Mouse (Mus musculus): ENCODE results near the gene Asb6. TPM values are rescaled to one million over a fixed set of nuclear protein-coding genes. Genes with fewer than 3 reads are reported as not detected.

Gene Asb6
- polyA plus RNA-seq, 1 experiment = 97.6 TPM

- 80% methylated on average over 8 of the region's 8 CpGs for WGBS
- no peak for TF ChIP-seq CTCF (IDR thresholded peaks at IDR 0.05; ENCODE audit: borderline replicate concordance, control insufficient read depth, extremely low read depth, insufficient read depth, low read length, poor library complexity)
- no peak for TF ChIP-seq POLR2A (IDR thresholded peaks at IDR 0.05; ENCODE audit: control insufficient read depth, extremely low read depth, insufficient read depth, low read length, poor library complexity)
- DNase-seq = no peak
- Histone ChIP-seq H3K27me3 (ENCODE audit: control insufficient read depth, insufficient read depth, low read length) (no peaks in the 10 kb centered on the region; the same call in 1 of the 2 replicates), H3K36me3 (ENCODE audit: control insufficient read depth, insufficient read depth, low read length) (no peaks in the 10 kb centered on the region), H3K4me1 (replicated peaks; ENCODE audit: control insufficient read depth, insufficient read depth, low read length) (no peaks in the 10 kb centered on the region), H3K4me3 (ENCODE audit: control insufficient read depth, insufficient read depth, low read length) (no peak overlapping the region), H3K27ac (ENCODE audit: control insufficient read depth, insufficient read depth, low read length) (no peak overlapping the region)
Measured at GRCm38 (mm10) chr2:30870863-30871262, 40.7 kb upstream of the Asb6 start.

GRCm38 (mm10) chr2:30865426-30865825, 35.3 kb upstream of the Asb6 start:
- no peak for DNase-seq
- Histone ChIP-seq H3K27ac (ENCODE audit: control insufficient read depth, insufficient read depth, low read length) (no peak overlapping the region), H3K4me3 (ENCODE audit: control insufficient read depth, insufficient read depth, low read length) (no peak overlapping the region), H3K27me3 (ENCODE audit: control insufficient read depth, insufficient read depth, low read length) (peaks cover 4% of the 10 kb centered on the region; the same call in 1 of the 2 replicates), H3K4me1 (replicated peaks; ENCODE audit: control insufficient read depth, insufficient read depth, low read length) (no peaks in the 10 kb centered on the region), H3K36me3 (ENCODE audit: control insufficient read depth, insufficient read depth, low read length) (no peaks in the 10 kb centered on the region)
- TF ChIP-seq POLR2A (IDR thresholded peaks at IDR 0.05; ENCODE audit: control insufficient read depth, extremely low read depth, insufficient read depth, low read length, poor library complexity) (no peak), CTCF (IDR thresholded peaks at IDR 0.05; ENCODE audit: borderline replicate concordance, control insufficient read depth, extremely low read depth, insufficient read depth, low read length, poor library complexity) (no peak)
- 74% methylated on average over 3 of the region's 3 CpGs for WGBS

GRCm38 (mm10) chr2:30864968-30865381, 34.8 kb upstream of the Asb6 start:
- H3K27me3 ChIP-seq (ENCODE audit: control insufficient read depth, insufficient read depth, low read length) = peaks cover 4% of the 10 kb centered on the region; the same call in 1 of the 2 replicates
- TF ChIP-seq CTCF (IDR thresholded peaks at IDR 0.05; ENCODE audit: borderline replicate concordance, control insufficient read depth, extremely low read depth, insufficient read depth, low read length, poor library complexity) (no peak), POLR2A (IDR thresholded peaks at IDR 0.05; ENCODE audit: control insufficient read depth, extremely low read depth, insufficient read depth, low read length, poor library complexity) (no peak)
- 6% methylated on average over 35 of the region's 35 CpGs for WGBS
- H3K27ac ChIP-seq (ENCODE audit: control insufficient read depth, insufficient read depth, low read length) = no peak overlapping the region
- H3K36me3 ChIP-seq (ENCODE audit: control insufficient read depth, insufficient read depth, low read length) = no peaks in the 10 kb centered on the region
- DNase-seq = no peak
- no peaks in the 10 kb centered on the region for H3K4me1 ChIP-seq (replicated peaks; ENCODE audit: control insufficient read depth, insufficient read depth, low read length)
- no peak overlapping the region for H3K4me3 ChIP-seq (ENCODE audit: control insufficient read depth, insufficient read depth, low read length)

- Histone ChIP-seq H3K27ac (ENCODE audit: control insufficient read depth, insufficient read depth, low read length) (no peak overlapping the region), H3K4me1 (replicated peaks; ENCODE audit: control insufficient read depth, insufficient read depth, low read length) (no peaks in the 10 kb centered on the region), H3K27me3 (ENCODE audit: control insufficient read depth, insufficient read depth, low read length) (peaks cover 4% of the 10 kb centered on the region; the same call in 1 of the 2 replicates), H3K36me3 (ENCODE audit: control insufficient read depth, insufficient read depth, low read length) (no peaks in the 10 kb centered on the region), H3K4me3 (ENCODE audit: control insufficient read depth, insufficient read depth, low read length) (no peak overlapping the region)
- TF ChIP-seq POLR2A (IDR thresholded peaks at IDR 0.05; ENCODE audit: control insufficient read depth, extremely low read depth, insufficient read depth, low read length, poor library complexity) = no peak
- no peak for TF ChIP-seq CTCF (IDR thresholded peaks at IDR 0.05; ENCODE audit: borderline replicate concordance, control insufficient read depth, extremely low read depth, insufficient read depth, low read length, poor library complexity)
- DNase-seq = no peak
- WGBS = 81% methylated on average over 9 of the region's 9 CpGs
Measured at GRCm38 (mm10) chr2:30863574-30863973, 33.4 kb upstream of the Asb6 start.

GRCm38 (mm10) chr2:30862081-30862480, 31.9 kb upstream of the Asb6 start:
- no peak overlapping the region for H3K4me3 ChIP-seq (ENCODE audit: control insufficient read depth, insufficient read depth, low read length)
- 75% methylated on average over 4 of the region's 4 CpGs for WGBS
- no peak overlapping the region for H3K27ac ChIP-seq (ENCODE audit: control insufficient read depth, insufficient read depth, low read length)
- no peaks in the 10 kb centered on the region for H3K4me1 ChIP-seq (replicated peaks; ENCODE audit: control insufficient read depth, insufficient read depth, low read length)
- H3K36me3 ChIP-seq (ENCODE audit: control insufficient read depth, insufficient read depth, low read length) = no peaks in the 10 kb centered on the region
- H3K27me3 ChIP-seq (ENCODE audit: control insufficient read depth, insufficient read depth, low read length) = peaks cover 4% of the 10 kb centered on the region; the same call in 1 of the 2 replicates
- TF ChIP-seq CTCF (IDR thresholded peaks at IDR 0.05; ENCODE audit: borderline replicate concordance, control insufficient read depth, extremely low read depth, insufficient read depth, low read length, poor library complexity) = no peak
- no peak for TF ChIP-seq POLR2A (IDR thresholded peaks at IDR 0.05; ENCODE audit: control insufficient read depth, extremely low read depth, insufficient read depth, low read length, poor library complexity)
- no peak for DNase-seq

GRCm38 (mm10) chr2:30859782-30860181, 29.6 kb upstream of the Asb6 start:
- no peak overlapping the region for H3K27ac ChIP-seq (ENCODE audit: control insufficient read depth, insufficient read depth, low read length)
- DNase-seq = no peak
- H3K27me3 ChIP-seq (ENCODE audit: control insufficient read depth, insufficient read depth, low read length) = 0 out of 2 replicates have a peak, but pooled peaks cover 1% of the 10 kb centered on the region
- no peaks in the 10 kb centered on the region for H3K36me3 ChIP-seq (ENCODE audit: control insufficient read depth, insufficient read depth, low read length)
- WGBS = 82% methylated on average over 5 of the region's 5 CpGs
- H3K4me3 ChIP-seq (ENCODE audit: control insufficient read depth, insufficient read depth, low read length) = no peak overlapping the region
- TF ChIP-seq CTCF (IDR thresholded peaks at IDR 0.05; ENCODE audit: borderline replicate concordance, control insufficient read depth, extremely low read depth, insufficient read depth, low read length, poor library complexity) = no peak
- TF ChIP-seq POLR2A (IDR thresholded peaks at IDR 0.05; ENCODE audit: control insufficient read depth, extremely low read depth, insufficient read depth, low read length, poor library complexity) = no peak
- H3K4me1 ChIP-seq (replicated peaks; ENCODE audit: control insufficient read depth, insufficient read depth, low read length) = no peaks in the 10 kb centered on the region

GRCm38 (mm10) chr2:30857076-30857475, 26.9 kb upstream of the Asb6 start:
- no peaks in the 10 kb centered on the region for H3K36me3 ChIP-seq (ENCODE audit: control insufficient read depth, insufficient read depth, low read length)
- TF ChIP-seq POLR2A (IDR thresholded peaks at IDR 0.05; ENCODE audit: control insufficient read depth, extremely low read depth, insufficient read depth, low read length, poor library complexity) = no peak
- no peak for TF ChIP-seq CTCF (IDR thresholded peaks at IDR 0.05; ENCODE audit: borderline replicate concordance, control insufficient read depth, extremely low read depth, insufficient read depth, low read length, poor library complexity)
- no peak overlapping the region for H3K27ac ChIP-seq (ENCODE audit: control insufficient read depth, insufficient read depth, low read length)
- WGBS = 84% methylated on average over 6 of the region's 6 CpGs
- no peak for DNase-seq
- H3K27me3 ChIP-seq (ENCODE audit: control insufficient read depth, insufficient read depth, low read length) = no peaks in the 10 kb centered on the region
- H3K4me3 ChIP-seq (ENCODE audit: control insufficient read depth, insufficient read depth, low read length) = no peak overlapping the region
- no peaks in the 10 kb centered on the region for H3K4me1 ChIP-seq (replicated peaks; ENCODE audit: control insufficient read depth, insufficient read depth, low read length)

All from thymus, adult 2 months (tissue).